Mouse (Mus musculus): ENCODE data around the gene Slc1a3. TPM values are rescaled to one million over a fixed set of nuclear protein-coding genes. Genes with fewer than 3 reads are reported as not detected.

The Slc1a3 gene
- polyA plus RNA-seq, 1 experiment from 2014 or later, result 123 TPM

GRCm38 (mm10) chr15:8639856-8640255, 70.7 kb downstream of the Slc1a3 start:
- H3K9ac ChIP-seq (replicated peaks), result no peak overlapping the region
- no peak overlapping the region for H3K4me2 ChIP-seq (replicated peaks)
- H3K36me3 ChIP-seq, result peaks cover 9% of the 10 kb centered on the region
- no peaks in the 10 kb centered on the region for H3K27me3 ChIP-seq
- no peaks in the 10 kb centered on the region; the same call in 1 of the 2 replicates for H3K4me1 ChIP-seq
- no peak overlapping the region for H3K4me3 ChIP-seq
- WGBS, result 73% methylated on average over 2 of the region's 2 CpGs
- H3K9me3 ChIP-seq, result no peaks in the 10 kb centered on the region
- ATAC-seq (replicated peaks), result no peak
- H3K27ac ChIP-seq (replicated peaks), result no peak overlapping the region

- no peaks in the 10 kb centered on the region for H3K9me3 ChIP-seq
- H3K4me1 ChIP-seq, result no peaks in the 10 kb centered on the region
- peaks cover 9% of the 10 kb centered on the region for H3K36me3 ChIP-seq
- no peak overlapping the region for H3K9ac ChIP-seq (replicated peaks)
- no peak overlapping the region for H3K4me3 ChIP-seq
- ATAC-seq (replicated peaks), result no peak; the same call in 1 of the 2 replicates
- no peak overlapping the region for H3K27ac ChIP-seq (replicated peaks)
- WGBS, result 92% methylated on average over 15 of the region's 15 CpGs
- no peaks in the 10 kb centered on the region for H3K27me3 ChIP-seq
- H3K4me2 ChIP-seq (replicated peaks), result no peak overlapping the region
Observed at GRCm38 (mm10) chr15:8638568-8639325, 71.8 kb downstream of the Slc1a3 start.

- H3K4me2 ChIP-seq (replicated peaks), result no peak overlapping the region
- H3K36me3 ChIP-seq, result peaks cover 6% of the 10 kb centered on the region; the same call in 1 of the 2 replicates
- WGBS, result 86% methylated on average over 2 of the region's 2 CpGs
- H3K4me1 ChIP-seq, result no peaks in the 10 kb centered on the region
- ATAC-seq (replicated peaks), result no peak
- H3K27ac ChIP-seq (replicated peaks), result no peak overlapping the region
- H3K27me3 ChIP-seq, result no peaks in the 10 kb centered on the region
- no peak overlapping the region for H3K9ac ChIP-seq (replicated peaks)
- H3K4me3 ChIP-seq, result no peak overlapping the region
- H3K9me3 ChIP-seq, result no peaks in the 10 kb centered on the region
Observed at GRCm38 (mm10) chr15:8637283-8637682, 73.3 kb downstream of the Slc1a3 start.

- 94% methylated on average over 15 of the region's 15 CpGs for WGBS
- Histone ChIP-seq H3K9me3 (no peaks in the 10 kb centered on the region), H3K4me3 (no peak overlapping the region), H3K4me2 (replicated peaks) (no peak overlapping the region), H3K27me3 (no peaks in the 10 kb centered on the region), H3K4me1 (no peaks in the 10 kb centered on the region), H3K9ac (replicated peaks) (no peak overlapping the region), H3K27ac (replicated peaks) (no peak overlapping the region), H3K36me3 (peaks cover 6% of the 10 kb centered on the region; the same call in 1 of the 2 replicates)
- no peak for ATAC-seq (replicated peaks)
Observed at GRCm38 (mm10) chr15:8635974-8636373, 74.6 kb downstream of the Slc1a3 start.

- Histone ChIP-seq H3K4me2 (replicated peaks) (no peak overlapping the region), H3K36me3 (peaks cover 6% of the 10 kb centered on the region; the same call in 1 of the 2 replicates), H3K9ac (replicated peaks) (no peak overlapping the region), H3K4me1 (peaks cover 5% of the 10 kb centered on the region), H3K9me3 (no peaks in the 10 kb centered on the region), H3K27ac (replicated peaks) (no peak overlapping the region), H3K4me3 (no peak overlapping the region), H3K27me3 (no peaks in the 10 kb centered on the region)
- WGBS, result 91% methylated on average over 4 of the region's 4 CpGs
- ATAC-seq (replicated peaks), result no peak
Observed at GRCm38 (mm10) chr15:8634807-8635206, 75.8 kb downstream of the Slc1a3 start.

- H3K9me3 ChIP-seq, result no peaks in the 10 kb centered on the region
- no peaks in the 10 kb centered on the region for H3K27me3 ChIP-seq
- peaks cover 6% of the 10 kb centered on the region; the same call in 1 of the 2 replicates for H3K36me3 ChIP-seq
- WGBS, result 54% methylated on average over 3 of the region's 3 CpGs
- no peak overlapping the region for H3K9ac ChIP-seq (replicated peaks)
- H3K4me3 ChIP-seq, result no peak overlapping the region
- H3K4me2 ChIP-seq (replicated peaks), result no peak overlapping the region
- ATAC-seq (replicated peaks), result peak; percentile 36; the same call in 1 of the 2 replicates
- H3K4me1 ChIP-seq, result peaks cover 9% of the 10 kb centered on the region
- H3K27ac ChIP-seq (replicated peaks), result no peak overlapping the region; the same call in 1 of the 2 replicates
Observed at GRCm38 (mm10) chr15:8634355-8634754, 76.2 kb downstream of the Slc1a3 start.

- no peak overlapping the region for H3K4me3 ChIP-seq
- ATAC-seq (replicated peaks), result no peak
- H3K27ac ChIP-seq (replicated peaks), result no peak overlapping the region
- H3K9me3 ChIP-seq, result no peaks in the 10 kb centered on the region
- no peak overlapping the region for H3K4me2 ChIP-seq (replicated peaks)
- H3K36me3 ChIP-seq, result no peaks in the 10 kb centered on the region
- no peaks in the 10 kb centered on the region for H3K27me3 ChIP-seq
- peaks cover 13% of the 10 kb centered on the region for H3K4me1 ChIP-seq
- 54% methylated on average over 6 of the region's 6 CpGs for WGBS
- no peak overlapping the region for H3K9ac ChIP-seq (replicated peaks)
Observed at GRCm38 (mm10) chr15:8633375-8633774, 77.2 kb downstream of the Slc1a3 start.

- H3K4me1 ChIP-seq, result peaks cover 19% of the 10 kb centered on the region
- no peaks in the 10 kb centered on the region for H3K27me3 ChIP-seq
- no peak overlapping the region for H3K9ac ChIP-seq (replicated peaks)
- 5% methylated on average over 10 of the region's 10 CpGs for WGBS
- H3K36me3 ChIP-seq, result no peaks in the 10 kb centered on the region
- no peak overlapping the region for H3K4me2 ChIP-seq (replicated peaks)
- peak; percentile 43; the same call in 1 of the 2 replicates for ATAC-seq (replicated peaks)
- no peak overlapping the region for H3K27ac ChIP-seq (replicated peaks)
- H3K9me3 ChIP-seq, result no peaks in the 10 kb centered on the region
- H3K4me3 ChIP-seq, result no peak overlapping the region
Observed at GRCm38 (mm10) chr15:8632361-8632760, 78.2 kb downstream of the Slc1a3 start.

GRCm38 (mm10) chr15:8629317-8629831, 81.2 kb downstream of the Slc1a3 start:
- Histone ChIP-seq H3K4me1 (peaks cover 21% of the 10 kb centered on the region), H3K27ac (replicated peaks) (peak overlapping the region; percentile 55), H3K27me3 (no peaks in the 10 kb centered on the region), H3K36me3 (no peaks in the 10 kb centered on the region), H3K4me2 (replicated peaks) (peak overlapping the region; percentile 86), H3K9ac (replicated peaks) (peak overlapping the region; percentile 64), H3K4me3 (peak overlapping the region; percentile 44), H3K9me3 (no peaks in the 10 kb centered on the region)
- ATAC-seq (replicated peaks), result peak; percentile 94
- 0% methylated on average over 13 of the region's 13 CpGs for WGBS

- H3K36me3 ChIP-seq, result no peaks in the 10 kb centered on the region
- H3K4me3 ChIP-seq, result no peak overlapping the region
- peaks cover 21% of the 10 kb centered on the region for H3K4me1 ChIP-seq
- 71% methylated on average over 8 of the region's 8 CpGs for WGBS
- no peak for ATAC-seq (replicated peaks)
- H3K4me2 ChIP-seq (replicated peaks), result no peak overlapping the region
- H3K9me3 ChIP-seq, result no peaks in the 10 kb centered on the region
- no peak overlapping the region for H3K9ac ChIP-seq (replicated peaks)
- no peak overlapping the region for H3K27ac ChIP-seq (replicated peaks)
- H3K27me3 ChIP-seq, result no peaks in the 10 kb centered on the region
Observed at GRCm38 (mm10) chr15:8628150-8628549, 82.4 kb downstream of the Slc1a3 start.

- no peaks in the 10 kb centered on the region for H3K9me3 ChIP-seq
- no peaks in the 10 kb centered on the region for H3K27me3 ChIP-seq
- 3% methylated on average over 15 of the region's 15 CpGs for WGBS
- H3K9ac ChIP-seq (replicated peaks), result peak overlapping the region; percentile 9; the same call in 1 of the 2 replicates
- no peaks in the 10 kb centered on the region for H3K36me3 ChIP-seq
- peak overlapping the region; percentile 31 for H3K4me3 ChIP-seq
- peaks cover 21% of the 10 kb centered on the region for H3K4me1 ChIP-seq
- 0 out of 2 replicates have a peak, but pooled peaks have one; percentile 8 for ATAC-seq (replicated peaks)
- H3K27ac ChIP-seq (replicated peaks), result no peak overlapping the region
- peak overlapping the region; percentile 53 for H3K4me2 ChIP-seq (replicated peaks)
Observed at GRCm38 (mm10) chr15:8627097-8627537, 83.4 kb downstream of the Slc1a3 start.

- peaks cover 21% of the 10 kb centered on the region for H3K4me1 ChIP-seq
- no peaks in the 10 kb centered on the region for H3K9me3 ChIP-seq
- WGBS, result 50% methylated on average over 7 of the region's 7 CpGs
- no peak overlapping the region for H3K27ac ChIP-seq (replicated peaks)
- peak; percentile 14; the same call in 1 of the 2 replicates for ATAC-seq (replicated peaks)
- no peak overlapping the region for H3K4me3 ChIP-seq
- no peak overlapping the region for H3K9ac ChIP-seq (replicated peaks)
- no peaks in the 10 kb centered on the region for H3K27me3 ChIP-seq
- no peak overlapping the region for H3K4me2 ChIP-seq (replicated peaks)
- no peaks in the 10 kb centered on the region for H3K36me3 ChIP-seq
Observed at GRCm38 (mm10) chr15:8625370-8625769, 85.2 kb downstream of the Slc1a3 start.
